Mouse (Mus musculus) liver, postnatal 0 days (tissue): Measurements from ENCODE around the gene Naxe. TPM values are rescaled to one million over a fixed set of nuclear protein-coding genes. Genes with fewer than 3 reads are reported as not detected.

ENCODE experiments used
- ATAC-seq: fragments of 200-750 bp; cut with Nextera tagmentation; 2 replicates; pipeline ENCODE4 v1.8.0; 2017; ENCODE audit warnings: mild to moderate bottlenecking, moderate library complexity
- DNase-seq: peaks from one replicate; pipeline ENCODE4 v3.0.0-alpha.2; 2016
- H3K27ac ChIP-seq: fragments of 300-500 bp; sonication (generic); 2 replicates; pipeline ENCODE4 v1.5.1; 2014; ENCODE audit warnings: antibody characterized with exemption, moderate library complexity, mild to moderate bottlenecking, low read depth
- H3K27me3 ChIP-seq: fragments of 300-500 bp; sonication (generic); 2 replicates; pipeline ENCODE4 v1.6.1; 2014; ENCODE audit warnings: low read length, control low read depth, mixed read lengths; ENCODE audit not compliant: insufficient read depth
- H3K36me3 ChIP-seq: fragments of 300-500 bp; sonication (generic); replicated peaks from 2 replicates; pipeline ENCODE4 v1.6.1; 2014; ENCODE audit warnings: mild to moderate bottlenecking, control low read depth, low read length, moderate library complexity, mixed read lengths; ENCODE audit not compliant: insufficient read depth
- H3K4me1 ChIP-seq: fragments of 300-500 bp; sonication (generic); 2 replicates; pipeline ENCODE4 v1.6.1; 2014; ENCODE audit warnings: antibody characterized with exemption, mild to moderate bottlenecking, control low read depth; ENCODE audit not compliant: insufficient read depth
- H3K4me2 ChIP-seq: fragments of 300-500 bp; sonication (generic); 2 replicates; pipeline ENCODE4 v1.6.1; 2014; ENCODE audit warnings: low read depth, mild to moderate bottlenecking, low read length, moderate library complexity, mixed read lengths
- H3K4me3 ChIP-seq: fragments of 300-500 bp; sonication (generic); 2 replicates; pipeline ENCODE4 v1.5.1; 2014; ENCODE audit warnings: low read depth, low read length
- H3K9ac ChIP-seq: fragments of 300-500 bp; sonication (generic); replicated peaks from 2 replicates; pipeline ENCODE4 v1.6.1; 2014; ENCODE audit warnings: mild to moderate bottlenecking, moderate library complexity
- H3K9me3 ChIP-seq: fragments of 300-500 bp; sonication (generic); 2 replicates; pipeline ENCODE4 v1.6.1; 2016; ENCODE audit warnings: mild to moderate bottlenecking, control low read depth, low read length, mixed read lengths
- CTCF ChIP-seq: sonication (generic); IDR thresholded peaks from 2 replicates; pipeline ENCODE4 v1.5.1; 2016; ENCODE audit warnings: antibody characterized with exemption, low read depth
- EP300 ChIP-seq: IDR thresholded peaks from 2 replicates; pipeline ENCODE4 v1.6.1; 2016; ENCODE audit warnings: antibody characterized with exemption, low read depth, mild to moderate bottlenecking
- WGBS: fragments of 180-500 bp; shearing (Covaris S2); extraction: QIAGEN DNeasy Blood & Tissue Kit; methylation state at CpG from one replicate; pipeline ENCODE4 v1.1.7; 2014; ENCODE audit not compliant: insufficient replicate concordance; 5-methylcytosine and 5-hydroxymethylcytosine counted together
- polyA plus RNA-seq: library from polyadenylated mRNA; unstranded; fragments of >200 nt; fragmentation: Nextera tagmentation; extraction: Ambion mirVana; gene quantifications from 2 replicates; pipeline ENCODE4 v1.2.1, GENCODE M21; 2015

Naxe gene
- polyA plus RNA-seq, 1 experiment from 2014 or later, result 78.0 TPM

DNA sequence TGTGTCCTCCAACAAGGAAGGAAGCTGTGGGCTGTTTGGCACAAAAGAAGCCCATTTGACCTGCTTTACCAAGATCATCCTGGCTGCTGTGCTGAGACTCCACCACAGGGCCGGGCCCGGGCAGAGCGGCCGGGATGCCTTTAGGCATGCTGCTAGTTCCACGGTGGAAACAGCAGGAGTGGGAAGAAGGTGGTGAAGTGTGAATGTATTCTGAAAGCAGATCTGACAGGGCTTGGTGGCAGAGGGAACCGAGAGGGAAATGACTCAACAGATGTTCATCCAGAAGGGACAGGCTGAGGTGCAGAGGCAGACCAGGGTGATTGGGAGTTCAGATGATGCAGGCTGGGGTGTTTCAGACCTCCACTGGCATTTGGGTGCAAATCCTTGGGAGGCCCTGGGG, 39.4 kb upstream of the Naxe start:
- Histone ChIP-seq H3K4me3 (no peak overlapping the region), H3K9ac (no peak overlapping the region), H3K27ac (no peak overlapping the region), H3K27me3 (no peaks in the 10 kb centered on the region), H3K9me3 (no peaks in the 10 kb centered on the region), H3K36me3 (peaks cover 15% of the 10 kb centered on the region), H3K4me1 (no peaks in the 10 kb centered on the region), H3K4me2 (no peak overlapping the region)
- whole genome bisulfite sequencing, result 70% methylated on average over 6 of the region's 6 CpGs
- no peak for ATAC-seq
- TF ChIP-seq EP300 (no peak), CTCF (no peak)
- no peak for DNase-seq

DNA sequence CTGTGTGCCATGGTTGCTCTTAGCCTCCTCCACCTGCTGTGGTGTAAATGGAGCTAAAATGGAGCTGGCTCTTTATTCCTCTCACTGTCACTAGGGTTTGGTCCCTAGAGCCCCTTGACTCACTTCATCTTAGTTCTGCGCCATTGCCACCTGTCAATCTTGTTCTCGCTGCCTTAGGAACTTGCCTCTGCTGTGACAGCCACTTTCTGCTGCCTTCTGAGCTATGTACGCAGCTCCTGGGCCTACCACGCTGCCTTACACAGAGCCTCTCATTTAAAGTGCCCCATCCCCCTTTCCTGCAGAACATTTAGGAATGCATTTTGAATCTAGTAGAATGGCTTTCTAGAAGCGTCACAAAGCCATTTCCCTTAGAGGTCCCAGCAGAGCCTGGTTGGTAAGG, 35.8 kb upstream of the Naxe start:
- ATAC-seq (no peak), DNase-seq (no peak)
- Histone ChIP-seq H3K4me1 (no peaks in the 10 kb centered on the region), H3K36me3 (peaks cover 14% of the 10 kb centered on the region), H3K27ac (no peak overlapping the region), H3K9me3 (no peaks in the 10 kb centered on the region), H3K9ac (no peak overlapping the region), H3K27me3 (no peaks in the 10 kb centered on the region), H3K4me3 (no peak overlapping the region), H3K4me2 (no peak overlapping the region)
- WGBS, result 89% methylated on average over 5 of the region's 5 CpGs
- TF ChIP-seq EP300 (no peak), CTCF (no peak)

DNA sequence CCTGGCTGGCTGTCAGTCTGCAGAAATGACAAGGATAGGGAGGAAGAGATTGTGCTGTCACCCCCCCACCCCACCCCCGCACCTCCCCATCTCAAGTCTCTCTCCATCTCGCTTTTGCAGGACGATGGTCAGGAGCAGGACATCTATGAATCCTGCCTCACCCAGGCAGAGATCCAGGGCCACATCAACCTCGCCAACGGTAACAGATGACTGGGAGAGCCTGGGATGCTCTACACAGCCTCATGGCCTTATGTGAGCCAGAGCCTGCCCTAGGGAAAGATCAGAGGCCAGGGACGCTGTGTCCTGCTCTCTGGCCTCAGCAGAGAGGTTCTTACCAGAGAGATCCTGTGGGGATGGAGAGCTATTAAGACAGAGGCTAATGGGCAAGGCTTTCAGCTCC, 32.3 kb upstream of the Naxe start:
- Histone ChIP-seq H3K27me3 (no peaks in the 10 kb centered on the region), H3K4me2 (no peak overlapping the region), H3K36me3 (peaks cover 20% of the 10 kb centered on the region), H3K4me3 (no peak overlapping the region), H3K27ac (no peak overlapping the region), H3K9me3 (no peaks in the 10 kb centered on the region), H3K9ac (no peak overlapping the region), H3K4me1 (no peaks in the 10 kb centered on the region)
- 94% methylated on average over 6 of the region's 6 CpGs for WGBS
- no peak for TF ChIP-seq EP300
- DNase-seq, result no peak
- no peak for ATAC-seq

DNA sequence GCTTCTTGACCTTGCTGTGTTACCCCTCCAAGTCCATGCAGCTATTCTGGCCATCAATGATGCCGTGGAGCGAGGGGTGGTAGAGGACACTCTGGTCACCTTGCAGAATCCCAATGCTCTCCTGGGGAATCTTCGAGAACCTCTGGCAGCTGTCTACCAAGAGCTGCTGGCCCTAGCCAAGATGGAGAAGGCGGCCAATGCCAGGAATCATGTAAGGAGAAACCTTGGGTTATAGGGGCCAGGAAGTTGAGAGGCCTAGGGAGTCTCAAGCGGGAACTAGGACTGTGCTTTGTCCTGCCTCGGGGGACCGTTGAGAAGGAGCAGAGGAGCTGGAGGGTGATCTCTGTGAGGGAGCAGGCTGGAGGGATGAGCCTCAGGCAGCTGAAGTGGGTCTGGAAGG, 31.8 kb upstream of the Naxe start:
- Histone ChIP-seq H3K36me3 (peaks cover 20% of the 10 kb centered on the region), H3K4me3 (no peak overlapping the region), H3K9me3 (no peaks in the 10 kb centered on the region), H3K9ac (no peak overlapping the region), H3K27me3 (no peaks in the 10 kb centered on the region), H3K4me2 (no peak overlapping the region), H3K4me1 (no peaks in the 10 kb centered on the region), H3K27ac (no peak overlapping the region)
- TF ChIP-seq EP300 (no peak), CTCF (no peak)
- 83% methylated on average over 7 of the region's 7 CpGs for WGBS
- DNase-seq, result no peak
- ATAC-seq, result no peak

DNA sequence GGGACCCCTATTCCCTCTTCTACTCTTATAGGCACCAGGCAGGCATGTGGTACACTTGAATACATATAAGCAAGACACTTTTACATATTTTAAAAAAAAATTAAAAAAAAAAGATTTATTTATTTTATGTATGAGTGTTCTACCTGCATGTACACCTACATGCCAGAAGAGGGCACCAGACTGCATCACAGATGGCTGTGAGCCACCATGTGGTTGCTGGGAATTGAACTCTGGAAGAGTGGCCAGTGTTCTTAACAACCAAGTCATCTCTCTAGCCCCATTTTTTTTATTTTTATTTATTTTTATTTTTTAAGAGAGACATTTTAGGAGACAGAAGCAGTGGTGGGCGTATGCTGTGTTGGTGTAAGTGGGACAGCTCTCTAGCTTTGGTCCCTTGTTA, 29.4 kb upstream of the Naxe start:
- WGBS, result 70% methylated on average over 1 of the region's 1 CpGs
- no peak overlapping the region for H3K27ac ChIP-seq
- H3K9ac ChIP-seq, result no peak overlapping the region
- DNase-seq (no peak), ATAC-seq (no peak)
- H3K4me2 ChIP-seq, result no peak overlapping the region
- peak; percentile 82 for TF ChIP-seq CTCF
- no peak for TF ChIP-seq EP300
- no peak overlapping the region for H3K4me3 ChIP-seq
- no peaks in the 10 kb centered on the region for H3K9me3 ChIP-seq
- peaks cover 5% of the 10 kb centered on the region for H3K4me1 ChIP-seq
- peaks cover 16% of the 10 kb centered on the region for H3K36me3 ChIP-seq
- no peaks in the 10 kb centered on the region for H3K27me3 ChIP-seq

DNA sequence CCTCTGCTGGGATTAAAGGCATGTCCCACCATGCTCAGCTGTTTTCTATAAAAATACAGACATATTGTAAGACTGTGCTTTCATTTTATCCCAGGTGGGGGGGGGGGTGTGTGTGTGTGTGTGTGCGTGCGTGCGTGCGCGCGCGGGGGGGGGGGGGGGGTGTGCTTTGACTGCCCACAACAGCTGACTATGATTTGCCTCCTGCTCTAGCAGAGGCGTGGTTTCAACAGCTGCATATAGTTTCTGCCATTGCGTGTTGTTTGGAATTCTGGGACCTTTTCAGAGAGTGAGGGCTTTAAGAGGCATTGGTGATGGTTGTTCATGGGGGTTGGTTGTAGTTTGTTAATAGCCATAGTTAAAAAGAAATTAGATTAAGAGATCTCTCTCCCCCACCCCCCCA, 27.2 kb upstream of the Naxe start:
- Histone ChIP-seq H3K4me2 (no peak overlapping the region), H3K27me3 (no peaks in the 10 kb centered on the region), H3K9ac (no peak overlapping the region), H3K36me3 (peaks cover 13% of the 10 kb centered on the region), H3K4me1 (peaks cover 19% of the 10 kb centered on the region), H3K9me3 (no peaks in the 10 kb centered on the region), H3K27ac (no peak overlapping the region), H3K4me3 (no peak overlapping the region)
- WGBS, result 78% methylated on average over 3 of the region's 9 CpGs
- DNase-seq (no peak), ATAC-seq (no peak)
- TF ChIP-seq CTCF (no peak), EP300 (no peak)

DNA sequence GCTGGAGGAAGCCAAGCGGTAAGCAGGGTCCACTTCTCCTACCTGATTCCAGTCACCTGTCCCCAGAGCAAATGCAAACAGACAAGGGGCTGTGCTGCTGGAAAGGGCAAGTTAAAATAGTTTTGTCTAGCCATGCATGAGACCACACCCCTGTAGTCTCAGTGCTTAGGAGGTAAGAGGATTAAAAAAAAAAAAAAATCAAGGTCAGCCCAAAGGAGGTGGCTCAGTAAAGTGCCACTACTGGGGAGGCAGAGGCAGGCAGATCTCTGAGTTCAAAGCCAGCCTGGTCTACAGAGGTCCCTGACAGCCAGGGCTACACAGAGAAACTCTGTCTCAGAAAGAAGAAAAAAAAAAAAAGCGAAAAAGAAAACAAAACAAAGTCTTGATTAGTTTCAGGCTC, 25.7 kb upstream of the Naxe start:
- Histone ChIP-seq H3K36me3 (peaks cover 8% of the 10 kb centered on the region), H3K9ac (no peak overlapping the region), H3K4me1 (peaks cover 19% of the 10 kb centered on the region), H3K4me2 (no peak overlapping the region), H3K27ac (no peak overlapping the region), H3K9me3 (no peaks in the 10 kb centered on the region), H3K4me3 (no peak overlapping the region), H3K27me3 (no peaks in the 10 kb centered on the region)
- no peak for DNase-seq
- no peak for ATAC-seq
- WGBS, result 74% methylated on average over 2 of the region's 2 CpGs
- TF ChIP-seq CTCF (no peak), EP300 (no peak)
